Mouse (Mus musculus) ES-E14 (cell line): ENCODE results near the gene Top3a.

Experiments used
- HCFC1 ChIP-seq: IDR thresholded peaks from 2 replicates; pipeline ENCODE4 v1.6.1; 2012; ENCODE audit warnings: low read length, inconsistent platforms, borderline replicate concordance; ENCODE audit not compliant: insufficient read depth
- ZNF384 ChIP-seq: IDR thresholded peaks from 2 replicates; pipeline ENCODE4 v1.6.1; 2012; ENCODE audit warnings: low read depth, low read length, inconsistent platforms

- TF ChIP-seq ZNF384: no peak
- no peak for TF ChIP-seq HCFC1
Observed at GRCm38 (mm10) chr11:60737450-60737849, 39.7 kb downstream of the Top3a start.
